24 mouse cellular contexts compared by ENCODE assay signal in genomic region chr14:114255037-114255436, GRCm38 (mm10).
"Had no signal": no experiment of that assay in that cellular context is flagged by ENCODE, and none has a peak within 500 bp of the region (broad histone marks: within the 10 kb centered on the region; RNA-seq: fewer than 3 reads in every experiment).

No protein-coding gene starts in this region.

- DNase-seq: forebrain, postnatal 0 days; gastrocnemius, postnatal 14 days; gastrocnemius, postnatal 36 days; heart, adult 11 months; heart, adult 2 months; heart, postnatal 14 days; heart, postnatal 36 days; kidney, adult 11 months; kidney, adult 2 months; kidney, adult 9 months; kidney, postnatal 10 days; kidney, postnatal 25 days; kidney, postnatal 4 days; liver had no signal

- H3K27me3 ChIP-seq: heart, embryonic 13.5 days; heart, embryonic 15.5 days; limb, embryonic 12.5 days had no signal

- H3K36me3 ChIP-seq: heart, embryonic 13.5 days; heart, embryonic 15.5 days; limb, embryonic 10.5 days; limb, embryonic 12.5 days had no signal

- H3K27ac ChIP-seq: heart, adult 2 months; heart, embryonic 13.5 days; heart, embryonic 15.5 days; hindbrain, embryonic 14.5 days; hindbrain, postnatal 0 days; layer of hippocampus, adult 2 months; left cerebral cortex, adult 2 months; limb, embryonic 10.5 days; limb, embryonic 12.5 days had no signal

- ATAC-seq: forebrain, postnatal 0 days; hindbrain, postnatal 0 days; intestine, embryonic 16.5 days had no signal

- H3K4me2 ChIP-seq: heart, embryonic 11.5 days; heart, embryonic 13.5 days; heart, embryonic 15.5 days; hindbrain, embryonic 14.5 days; limb, embryonic 12.5 days had no signal

- H3K4me1 ChIP-seq: heart, embryonic 13.5 days; heart, embryonic 15.5 days; limb, embryonic 10.5 days; limb, embryonic 12.5 days had no signal

- H3K9ac ChIP-seq: forebrain, postnatal 0 days; heart, embryonic 13.5 days; heart, embryonic 15.5 days; hindbrain, embryonic 14.5 days; limb, embryonic 12.5 days had no signal

- H3K4me3 ChIP-seq: heart, adult 2 months; heart, embryonic 13.5 days; heart, embryonic 15.5 days; layer of hippocampus, adult 2 months; left cerebral cortex, adult 2 months; limb, embryonic 10.5 days; limb, embryonic 12.5 days had no signal

- H3K9me3 ChIP-seq: heart, embryonic 13.5 days; heart, embryonic 15.5 days; limb, embryonic 10.5 days; limb, embryonic 12.5 days had no signal
